Mouse (Mus musculus) forebrain, embryonic 16.5 days (tissue): ENCODE measurements around the gene Ap1g1. TPM values are rescaled to one million over a fixed set of nuclear protein-coding genes. Genes with fewer than 3 reads are reported as not detected.

Source experiments
- ATAC-seq: fragments of 200-750 bp; cut with Nextera tagmentation; 2 replicates; pipeline ENCODE4 v1.8.0; 2017; ENCODE audit warnings: mild to moderate bottlenecking, moderate library complexity
- H3K27ac ChIP-seq: fragments of 300-500 bp; sonication (generic); 2 replicates; pipeline ENCODE4 v1.5.1; 2014; ENCODE audit warnings: low read length, control low read depth
- H3K27me3 ChIP-seq: fragments of 300-500 bp; sonication (generic); replicated peaks from 2 replicates; pipeline ENCODE4 v1.6.1; 2014; ENCODE audit warnings: low read length; ENCODE audit not compliant: control insufficient read depth, insufficient read depth
- H3K36me3 ChIP-seq: fragments of 300-500 bp; sonication (generic); 2 replicates; pipeline ENCODE4 v1.6.1; 2014; ENCODE audit not compliant: control insufficient read depth, insufficient read depth
- H3K4me1 ChIP-seq: fragments of 300-500 bp; sonication (generic); replicated peaks from 2 replicates; pipeline ENCODE4 v1.6.1; 2014; ENCODE audit warnings: low read length; ENCODE audit not compliant: control insufficient read depth, insufficient read depth
- H3K4me2 ChIP-seq: fragments of 300-500 bp; sonication (generic); 2 replicates; pipeline ENCODE4 v1.6.1; 2014; ENCODE audit warnings: mild to moderate bottlenecking, low read length, control low read depth
- H3K4me3 ChIP-seq: fragments of 300-500 bp; sonication (generic); replicated peaks from 2 replicates; pipeline ENCODE4 v1.5.1; 2014; ENCODE audit warnings: mild to moderate bottlenecking, low read length, control low read depth
- H3K9ac ChIP-seq: fragments of 300-500 bp; sonication (generic); replicated peaks from 2 replicates; pipeline ENCODE4 v1.6.1; 2014; ENCODE audit warnings: low read depth, low read length, control low read depth
- H3K9me3 ChIP-seq: fragments of 300-500 bp; sonication (generic); 2 replicates; pipeline ENCODE4 v1.6.1; 2016; ENCODE audit warnings: low read length; ENCODE audit not compliant: control insufficient read depth
- WGBS: fragments of 180-500 bp; shearing (Covaris S2); extraction: QIAGEN DNeasy Blood & Tissue Kit; methylation state at CpG from one replicate; pipeline ENCODE4 v1.1.7; 2014; 5-methylcytosine and 5-hydroxymethylcytosine counted together
- polyA plus RNA-seq: library from polyadenylated mRNA; unstranded; fragments of >200 nt; fragmentation: Nextera tagmentation; extraction: Ambion mirVana; gene quantifications from 2 replicates; pipeline ENCODE4 v1.2.1, GENCODE M21; 2015

The Ap1g1 gene
- polyA plus RNA-seq, 1 experiment from 2014 or later = 56.0 TPM

DNA sequence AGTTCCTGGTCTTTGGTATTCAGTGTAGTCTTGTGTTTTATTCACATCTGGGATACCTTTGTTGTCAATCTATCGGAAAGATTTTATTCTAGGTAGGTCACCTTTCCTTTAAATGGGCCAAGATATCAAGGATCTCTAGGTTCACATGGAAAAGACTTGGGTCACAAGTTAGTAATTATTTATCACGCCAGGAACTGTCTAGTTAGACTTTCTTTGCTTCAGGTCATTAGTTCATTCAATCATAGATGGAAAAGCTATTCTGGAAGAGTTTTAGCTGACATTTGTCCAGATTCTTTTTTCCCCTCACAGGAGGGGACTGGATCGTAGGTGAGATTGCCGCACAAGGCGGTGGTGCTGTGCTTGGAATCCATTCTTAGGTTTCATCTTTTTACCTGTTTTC is 503 bp upstream of the Ap1g1 start:
- Histone ChIP-seq H3K4me1 (peaks cover 22% of the 10 kb centered on the region), H3K4me3 (peak overlapping the region; percentile 89), H3K9me3 (no peaks in the 10 kb centered on the region), H3K36me3 (no peaks in the 10 kb centered on the region), H3K9ac (peak overlapping the region; percentile 94), H3K4me2 (peak overlapping the region; percentile 59), H3K27ac (0 out of 2 replicates have a peak overlapping the region, but pooled peaks have one; percentile 44), H3K27me3 (peaks cover 3% of the 10 kb centered on the region; the same call in 1 of the 2 replicates)
- ATAC-seq = no peak
- 22% methylated on average over 5 of the region's 5 CpGs for WGBS

- WGBS = under 1% methylated on average over 32 of the region's 32 CpGs
- H3K27me3 ChIP-seq = peaks cover 3% of the 10 kb centered on the region; the same call in 1 of the 2 replicates
- H3K9ac ChIP-seq = peak overlapping the region; percentile 94
- H3K9me3 ChIP-seq = no peaks in the 10 kb centered on the region
- ATAC-seq = peak; percentile 56; the same call in 1 of the 2 replicates
- peak overlapping the region; percentile 98 for H3K27ac ChIP-seq
- H3K4me3 ChIP-seq = peak overlapping the region; percentile 89
- H3K36me3 ChIP-seq = no peaks in the 10 kb centered on the region
- peaks cover 25% of the 10 kb centered on the region for H3K4me1 ChIP-seq
- peak overlapping the region; percentile 97 for H3K4me2 ChIP-seq
Measured at GRCm38 (mm10) chr8:109778993-109779421, 653 bp downstream of the Ap1g1 start.

- H3K27ac ChIP-seq = no peak overlapping the region; the same call in 1 of the 2 replicates
Measured at GRCm38 (mm10) chr8:109779431-109780228, 1.3 kb downstream of the Ap1g1 start.

GRCm38 (mm10) chr8:109780548-109780947 is 2.2 kb downstream of the Ap1g1 start:
- no peak for ATAC-seq
- Histone ChIP-seq H3K9ac (no peak overlapping the region), H3K27me3 (no peaks in the 10 kb centered on the region), H3K36me3 (no peaks in the 10 kb centered on the region), H3K4me2 (peak overlapping the region; percentile 97), H3K4me1 (peaks cover 25% of the 10 kb centered on the region), H3K9me3 (no peaks in the 10 kb centered on the region), H3K4me3 (no peak overlapping the region), H3K27ac (no peak overlapping the region)
- 72% methylated on average over 4 of the region's 4 CpGs for WGBS

More at GRCm38 (mm10) chr8:109779431-109780228, 1.3 kb downstream of the Ap1g1 start:
- 22% methylated on average over 24 of the region's 24 CpGs for WGBS
- Histone ChIP-seq H3K4me2 (peak overlapping the region; percentile 97), H3K27me3 (peaks cover 3% of the 10 kb centered on the region; the same call in 1 of the 2 replicates), H3K9ac (peak overlapping the region; percentile 94), H3K4me1 (peaks cover 25% of the 10 kb centered on the region), H3K9me3 (no peaks in the 10 kb centered on the region), H3K36me3 (no peaks in the 10 kb centered on the region), H3K4me3 (peak overlapping the region; percentile 89)
- no peak for ATAC-seq

GRCm38 (mm10) chr8:109790938-109791337 is 12.6 kb downstream of the Ap1g1 start:
- Histone ChIP-seq H3K4me2 (no peak overlapping the region), H3K4me3 (no peak overlapping the region), H3K9ac (no peak overlapping the region), H3K4me1 (no peaks in the 10 kb centered on the region), H3K27me3 (no peaks in the 10 kb centered on the region), H3K9me3 (no peaks in the 10 kb centered on the region), H3K36me3 (no peaks in the 10 kb centered on the region), H3K27ac (no peak overlapping the region)
- ATAC-seq = no peak
- 95% methylated on average over 2 of the region's 2 CpGs for WGBS

GRCm38 (mm10) chr8:109795166-109795565 is 16.8 kb downstream of the Ap1g1 start:
- Histone ChIP-seq H3K27me3 (no peaks in the 10 kb centered on the region), H3K4me3 (no peak overlapping the region), H3K9ac (no peak overlapping the region), H3K4me1 (no peaks in the 10 kb centered on the region), H3K27ac (no peak overlapping the region), H3K9me3 (no peaks in the 10 kb centered on the region), H3K36me3 (no peaks in the 10 kb centered on the region), H3K4me2 (no peak overlapping the region)
- WGBS = 76% methylated on average over 1 of the region's 1 CpGs
- ATAC-seq = no peak

- H3K9ac ChIP-seq = no peak overlapping the region
- ATAC-seq = no peak
- H3K4me2 ChIP-seq = no peak overlapping the region
- no peak overlapping the region for H3K4me3 ChIP-seq
- no peaks in the 10 kb centered on the region for H3K9me3 ChIP-seq
- H3K36me3 ChIP-seq = no peaks in the 10 kb centered on the region
- no peaks in the 10 kb centered on the region for H3K27me3 ChIP-seq
- H3K4me1 ChIP-seq = no peaks in the 10 kb centered on the region
- no peak overlapping the region for H3K27ac ChIP-seq
Measured at GRCm38 (mm10) chr8:109798721-109799120, 20.4 kb downstream of the Ap1g1 start.

DNA sequence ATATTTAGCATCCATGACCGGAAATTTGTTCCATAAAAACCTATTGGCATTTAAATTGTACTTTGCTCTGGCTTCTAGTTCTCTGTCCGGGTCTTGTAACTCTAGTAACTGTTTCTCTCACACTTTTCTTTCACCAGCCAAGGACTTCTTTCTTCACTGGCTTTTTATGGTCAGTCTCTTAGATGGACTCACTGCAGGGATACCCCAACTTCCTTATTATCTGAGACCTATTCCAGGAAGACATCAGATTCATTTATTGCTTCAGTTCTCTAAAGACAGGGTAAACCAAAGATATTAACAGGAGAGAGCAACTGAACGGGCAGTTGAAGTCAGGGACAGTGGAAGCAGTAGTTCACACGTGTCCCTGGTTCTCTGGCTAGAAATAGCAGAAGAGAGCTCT is 20.9 kb downstream of the Ap1g1 start:
- ATAC-seq = no peak
- H3K4me3 ChIP-seq = no peak overlapping the region
- 83% methylated on average over 4 of the region's 4 CpGs for WGBS
- no peaks in the 10 kb centered on the region for H3K4me1 ChIP-seq
- no peak overlapping the region for H3K27ac ChIP-seq
- H3K4me2 ChIP-seq = no peak overlapping the region
- H3K27me3 ChIP-seq = no peaks in the 10 kb centered on the region
- H3K9ac ChIP-seq = no peak overlapping the region
- no peaks in the 10 kb centered on the region for H3K9me3 ChIP-seq
- no peaks in the 10 kb centered on the region for H3K36me3 ChIP-seq

DNA sequence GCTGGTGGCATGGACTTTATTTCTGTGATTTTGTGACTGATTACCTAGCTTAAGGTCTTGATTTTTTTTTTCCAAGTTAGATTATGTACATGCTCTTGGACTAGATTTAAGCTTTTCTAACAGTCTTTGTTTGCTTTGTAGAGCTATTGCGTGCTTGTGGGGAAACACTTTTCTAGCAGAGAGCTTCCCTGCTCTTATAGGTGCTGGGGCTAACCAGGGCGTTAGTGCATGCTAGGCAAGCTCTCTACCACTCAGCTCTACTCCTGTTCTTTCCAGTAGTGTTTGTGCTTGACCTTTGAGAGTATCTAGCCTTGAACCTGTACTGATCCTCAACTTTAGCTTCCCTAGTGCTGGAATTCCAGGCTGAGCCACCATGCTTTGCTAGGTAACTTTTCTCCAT is 22.0 kb downstream of the Ap1g1 start:
- no peaks in the 10 kb centered on the region for H3K9me3 ChIP-seq
- H3K4me1 ChIP-seq = no peaks in the 10 kb centered on the region
- no peaks in the 10 kb centered on the region for H3K27me3 ChIP-seq
- no peak overlapping the region for H3K4me3 ChIP-seq
- H3K36me3 ChIP-seq = no peaks in the 10 kb centered on the region
- no peak overlapping the region for H3K4me2 ChIP-seq
- no peak for ATAC-seq
- no peak overlapping the region for H3K27ac ChIP-seq
- H3K9ac ChIP-seq = no peak overlapping the region
- 89% methylated on average over 2 of the region's 2 CpGs for WGBS
